Mouse (Mus musculus): ENCODE data around the gene Agbl1. TPM values are rescaled to one million over a fixed set of nuclear protein-coding genes. Genes with fewer than 3 reads are reported as not detected.
A peak's percentile ranks its signal among the peaks of the same experiment; 100 is the strongest.
"Not testable (repeated sequence)": the region's sequence is repeated elsewhere in the genome, so short reads cannot be mapped to it uniquely, and the experiment has no call there.

The Agbl1 gene
- polyA plus RNA-seq, 1 experiment from 2014 or later, result not detected

GRCm38 (mm10) chr7:76600050-76600690, 370.5 kb downstream of the Agbl1 start:
- Histone ChIP-seq H3K4me2 (ENCODE audit: low read depth, low read length) (no peak overlapping the region), H3K9ac (ENCODE audit: low read length) (no peak overlapping the region), H3K4me1 (ENCODE audit: control insufficient read depth, insufficient read depth, low read length) (no peaks in the 10 kb centered on the region), H3K4me3 (replicated peaks; ENCODE audit: low read length) (no peak overlapping the region), H3K27me3 (ENCODE audit: control insufficient read depth, insufficient read depth, low read length) (no peaks in the 10 kb centered on the region), H3K36me3 (ENCODE audit: control insufficient read depth, insufficient read depth, low read length) (no peaks in the 10 kb centered on the region), H3K9me3 (replicated peaks; ENCODE audit: control insufficient read depth, low read length) (no peaks in the 10 kb centered on the region), H3K27ac (ENCODE audit: low read length) (no peak overlapping the region)
- 79% methylated on average over 2 of the region's 2 CpGs for WGBS
- no peak for ATAC-seq (ENCODE audit: insufficient read depth, low FRiP score)

GRCm38 (mm10) chr7:76629528-76629927, 399.8 kb downstream of the Agbl1 start:
- H3K4me1 ChIP-seq (ENCODE audit: control insufficient read depth, insufficient read depth, low read length), result no peaks in the 10 kb centered on the region
- H3K27me3 ChIP-seq (ENCODE audit: control insufficient read depth, insufficient read depth, low read length), result no peaks in the 10 kb centered on the region
- no peaks in the 10 kb centered on the region for H3K36me3 ChIP-seq (ENCODE audit: control insufficient read depth, insufficient read depth, low read length)
- H3K9me3 ChIP-seq (replicated peaks; ENCODE audit: control insufficient read depth, low read length), result no peaks in the 10 kb centered on the region
- no peak for ATAC-seq (ENCODE audit: insufficient read depth, low FRiP score)
- no peak overlapping the region for H3K4me2 ChIP-seq (ENCODE audit: low read depth, low read length)
- no peak overlapping the region for H3K27ac ChIP-seq (ENCODE audit: low read length)
- H3K9ac ChIP-seq (ENCODE audit: low read length), result no peak overlapping the region
- H3K4me3 ChIP-seq (replicated peaks; ENCODE audit: low read length), result no peak overlapping the region

GRCm38 (mm10) chr7:76650984-76651383, 421.3 kb downstream of the Agbl1 start:
- Histone ChIP-seq H3K36me3 (ENCODE audit: control insufficient read depth, insufficient read depth, low read length) (no peaks in the 10 kb centered on the region), H3K9me3 (replicated peaks; ENCODE audit: control insufficient read depth, low read length) (no peaks in the 10 kb centered on the region), H3K27me3 (ENCODE audit: control insufficient read depth, insufficient read depth, low read length) (no peaks in the 10 kb centered on the region), H3K4me2 (ENCODE audit: low read depth, low read length) (no peak overlapping the region), H3K4me3 (replicated peaks; ENCODE audit: low read length) (no peak overlapping the region), H3K4me1 (ENCODE audit: control insufficient read depth, insufficient read depth, low read length) (no peaks in the 10 kb centered on the region), H3K27ac (ENCODE audit: low read length) (0 out of 2 replicates have a peak overlapping the region, but pooled peaks have one; percentile 28), H3K9ac (ENCODE audit: low read length) (no peak overlapping the region)
- no peak; the same call in 1 of the 2 replicates for ATAC-seq (ENCODE audit: insufficient read depth, low FRiP score)
- WGBS, result 50% methylated on average over 4 of the region's 4 CpGs

GRCm38 (mm10) chr7:76661072-76661471, 431.4 kb downstream of the Agbl1 start:
- Histone ChIP-seq H3K9ac (ENCODE audit: low read length) (no peak overlapping the region), H3K4me1 (ENCODE audit: control insufficient read depth, insufficient read depth, low read length) (peaks cover 8% of the 10 kb centered on the region; the same call in 1 of the 2 replicates), H3K27me3 (ENCODE audit: control insufficient read depth, insufficient read depth, low read length) (no peaks in the 10 kb centered on the region), H3K4me3 (replicated peaks; ENCODE audit: low read length) (no peak overlapping the region), H3K4me2 (ENCODE audit: low read depth, low read length) (no peak overlapping the region), H3K36me3 (ENCODE audit: control insufficient read depth, insufficient read depth, low read length) (no peaks in the 10 kb centered on the region), H3K9me3 (replicated peaks; ENCODE audit: control insufficient read depth, low read length) (no peaks in the 10 kb centered on the region), H3K27ac (ENCODE audit: low read length) (peak overlapping the region; percentile 44)
- peak; percentile 89 for ATAC-seq (ENCODE audit: insufficient read depth, low FRiP score)
- 33% methylated on average over 5 of the region's 5 CpGs for WGBS

GRCm38 (mm10) chr7:76674856-76675255, 445.2 kb downstream of the Agbl1 start:
- H3K27ac ChIP-seq (ENCODE audit: low read length), result no peak overlapping the region
- no peaks in the 10 kb centered on the region for H3K4me1 ChIP-seq (ENCODE audit: control insufficient read depth, insufficient read depth, low read length)
- H3K9me3 ChIP-seq (replicated peaks; ENCODE audit: control insufficient read depth, low read length), result no peaks in the 10 kb centered on the region
- H3K4me3 ChIP-seq (replicated peaks; ENCODE audit: low read length), result no peak overlapping the region
- no peak overlapping the region for H3K4me2 ChIP-seq (ENCODE audit: low read depth, low read length)
- 74% methylated on average over 3 of the region's 3 CpGs for WGBS
- H3K9ac ChIP-seq (ENCODE audit: low read length), result no peak overlapping the region
- H3K36me3 ChIP-seq (ENCODE audit: control insufficient read depth, insufficient read depth, low read length), result no peaks in the 10 kb centered on the region
- no peaks in the 10 kb centered on the region for H3K27me3 ChIP-seq (ENCODE audit: control insufficient read depth, insufficient read depth, low read length)
- no peak for ATAC-seq (ENCODE audit: insufficient read depth, low FRiP score)

GRCm38 (mm10) chr7:76701224-76701623, 471.5 kb downstream of the Agbl1 start:
- Histone ChIP-seq H3K9ac (ENCODE audit: low read length) (no peak overlapping the region), H3K4me2 (ENCODE audit: low read depth, low read length) (no peak overlapping the region), H3K9me3 (replicated peaks; ENCODE audit: control insufficient read depth, low read length) (no peaks in the 10 kb centered on the region), H3K27me3 (ENCODE audit: control insufficient read depth, insufficient read depth, low read length) (no peaks in the 10 kb centered on the region), H3K27ac (ENCODE audit: low read length) (no peak overlapping the region), H3K4me3 (replicated peaks; ENCODE audit: low read length) (no peak overlapping the region), H3K36me3 (ENCODE audit: control insufficient read depth, insufficient read depth, low read length) (no peaks in the 10 kb centered on the region), H3K4me1 (ENCODE audit: control insufficient read depth, insufficient read depth, low read length) (no peaks in the 10 kb centered on the region)
- ATAC-seq (ENCODE audit: insufficient read depth, low FRiP score), result no peak
- WGBS, result 41% methylated on average over 1 of the region's 1 CpGs

GRCm38 (mm10) chr7:76732220-76732619, 502.5 kb downstream of the Agbl1 start:
- H3K4me1 ChIP-seq (ENCODE audit: control insufficient read depth, insufficient read depth, low read length); H3K4me3 ChIP-seq (replicated peaks; ENCODE audit: low read length); H3K4me2 ChIP-seq (ENCODE audit: low read depth, low read length); H3K27ac ChIP-seq (ENCODE audit: low read length); H3K27me3 ChIP-seq (ENCODE audit: control insufficient read depth, insufficient read depth, low read length); ATAC-seq (ENCODE audit: insufficient read depth, low FRiP score); H3K36me3 ChIP-seq (ENCODE audit: control insufficient read depth, insufficient read depth, low read length); H3K9ac ChIP-seq (ENCODE audit: low read length); H3K9me3 ChIP-seq (replicated peaks; ENCODE audit: control insufficient read depth, low read length): not testable (repeated sequence)
- WGBS, result 91% methylated on average over 7 of the region's 7 CpGs

- Histone ChIP-seq H3K4me3 (replicated peaks; ENCODE audit: low read length) (no peak overlapping the region), H3K9ac (ENCODE audit: low read length) (no peak overlapping the region), H3K27ac (ENCODE audit: low read length) (no peak overlapping the region), H3K4me2 (ENCODE audit: low read depth, low read length) (no peak overlapping the region), H3K36me3 (ENCODE audit: control insufficient read depth, insufficient read depth, low read length) (no peaks in the 10 kb centered on the region), H3K4me1 (ENCODE audit: control insufficient read depth, insufficient read depth, low read length) (no peaks in the 10 kb centered on the region), H3K27me3 (ENCODE audit: control insufficient read depth, insufficient read depth, low read length) (no peaks in the 10 kb centered on the region), H3K9me3 (replicated peaks; ENCODE audit: control insufficient read depth, low read length) (no peaks in the 10 kb centered on the region)
- 19% methylated on average over 5 of the region's 5 CpGs for WGBS
- peak; percentile 75; the same call in 1 of the 2 replicates for ATAC-seq (ENCODE audit: insufficient read depth, low FRiP score)
Measured at GRCm38 (mm10) chr7:76777237-76777855, 547.7 kb downstream of the Agbl1 start.

GRCm38 (mm10) chr7:76780446-76780845, 550.8 kb downstream of the Agbl1 start:
- no peak for ATAC-seq (ENCODE audit: insufficient read depth, low FRiP score)

More at GRCm38 (mm10) chr7:76780446-76780845, 550.8 kb downstream of the Agbl1 start:
- Histone ChIP-seq H3K9me3 (replicated peaks; ENCODE audit: control insufficient read depth, low read length) (no peaks in the 10 kb centered on the region), H3K9ac (ENCODE audit: low read length) (no peak overlapping the region), H3K4me1 (ENCODE audit: control insufficient read depth, insufficient read depth, low read length) (no peaks in the 10 kb centered on the region), H3K4me2 (ENCODE audit: low read depth, low read length) (no peak overlapping the region), H3K27ac (ENCODE audit: low read length) (no peak overlapping the region), H3K27me3 (ENCODE audit: control insufficient read depth, insufficient read depth, low read length) (no peaks in the 10 kb centered on the region), H3K4me3 (replicated peaks; ENCODE audit: low read length) (no peak overlapping the region), H3K36me3 (ENCODE audit: control insufficient read depth, insufficient read depth, low read length) (no peaks in the 10 kb centered on the region)
- WGBS, result 68% methylated on average over 4 of the region's 4 CpGs

Data from stomach, embryonic 16.5 days (tissue).